Mouse (Mus musculus) forebrain, postnatal 0 days (tissue): ENCODE results near the gene Prkcb. TPM values are rescaled to one million over a fixed set of nuclear protein-coding genes. Genes with fewer than 3 reads are reported as not detected.
A peak's percentile ranks its signal among the peaks of the same experiment; 100 is the strongest.

Source experiments
- ATAC-seq: fragments of 200-750 bp; cut with Nextera tagmentation; 2 replicates; pipeline ENCODE4 v1.8.0; 2017; ENCODE audit warnings: mild to moderate bottlenecking, moderate library complexity
- DNase-seq: peaks from one replicate; pipeline ENCODE4 v3.0.0-alpha.2; 2015
- H3K27ac ChIP-seq: fragments of 300-500 bp; sonication (generic); 2 replicates; pipeline ENCODE4 v1.5.1; 2014; ENCODE audit warnings: low read depth, mild to moderate bottlenecking, antibody characterized with exemption, low read length, moderate library complexity, mixed read lengths
- H3K27me3 ChIP-seq: fragments of 300-500 bp; sonication (generic); 2 replicates; pipeline ENCODE4 v1.6.1; 2014; ENCODE audit warnings: mild to moderate bottlenecking, low read length, mixed read lengths; ENCODE audit not compliant: insufficient read depth
- H3K36me3 ChIP-seq: fragments of 300-500 bp; sonication (generic); 2 replicates; pipeline ENCODE4 v1.6.1; 2014; ENCODE audit warnings: mild to moderate bottlenecking, moderate library complexity; ENCODE audit not compliant: insufficient read depth
- H3K4me1 ChIP-seq: fragments of 300-500 bp; sonication (generic); 2 replicates; pipeline ENCODE4 v1.6.1; 2014; ENCODE audit warnings: antibody characterized with exemption; ENCODE audit not compliant: insufficient read depth
- H3K4me2 ChIP-seq: fragments of 300-500 bp; sonication (generic); 2 replicates; pipeline ENCODE4 v1.6.1; 2014; ENCODE audit warnings: low read depth, mild to moderate bottlenecking, moderate library complexity
- H3K4me3 ChIP-seq: fragments of 300-500 bp; sonication (generic); 2 replicates; pipeline ENCODE4 v1.5.1; 2014; ENCODE audit warnings: low read depth, low read length, mixed read lengths
- H3K9ac ChIP-seq: fragments of 300-500 bp; sonication (generic); 2 replicates; pipeline ENCODE4 v1.6.1; 2014; ENCODE audit warnings: mild to moderate bottlenecking
- H3K9me3 ChIP-seq: fragments of 300-500 bp; sonication (generic); 2 replicates; pipeline ENCODE4 v1.6.1; 2016; ENCODE audit warnings: low read length
- CTCF ChIP-seq: sonication (generic); IDR thresholded peaks from 2 replicates; pipeline ENCODE4 v1.5.1; 2016; ENCODE audit warnings: antibody characterized with exemption, control low read depth, low read depth
- WGBS: fragments of 180-500 bp; shearing (Covaris S2); extraction: QIAGEN DNeasy Blood & Tissue Kit; methylation state at CpG from one replicate; pipeline ENCODE4 v1.1.7; 2014; 5-methylcytosine and 5-hydroxymethylcytosine counted together
- polyA plus RNA-seq: library from polyadenylated mRNA; unstranded; fragments of >200 nt; fragmentation: Nextera tagmentation; extraction: Ambion mirVana; gene quantifications from 2 replicates; pipeline ENCODE4 v1.2.1, GENCODE M21; 2015
- total RNA-seq: library from RNA; depleted of rRNA; stranded (reverse); fragments of >200 nt; gene quantifications from 2 replicates; pipeline ENCODE4 v1.2.3, GENCODE M21; 2014

The Prkcb gene
- total and polyA plus RNA-seq, 2 experiments from 2014 or later, result 145 to 207 TPM

DNA sequence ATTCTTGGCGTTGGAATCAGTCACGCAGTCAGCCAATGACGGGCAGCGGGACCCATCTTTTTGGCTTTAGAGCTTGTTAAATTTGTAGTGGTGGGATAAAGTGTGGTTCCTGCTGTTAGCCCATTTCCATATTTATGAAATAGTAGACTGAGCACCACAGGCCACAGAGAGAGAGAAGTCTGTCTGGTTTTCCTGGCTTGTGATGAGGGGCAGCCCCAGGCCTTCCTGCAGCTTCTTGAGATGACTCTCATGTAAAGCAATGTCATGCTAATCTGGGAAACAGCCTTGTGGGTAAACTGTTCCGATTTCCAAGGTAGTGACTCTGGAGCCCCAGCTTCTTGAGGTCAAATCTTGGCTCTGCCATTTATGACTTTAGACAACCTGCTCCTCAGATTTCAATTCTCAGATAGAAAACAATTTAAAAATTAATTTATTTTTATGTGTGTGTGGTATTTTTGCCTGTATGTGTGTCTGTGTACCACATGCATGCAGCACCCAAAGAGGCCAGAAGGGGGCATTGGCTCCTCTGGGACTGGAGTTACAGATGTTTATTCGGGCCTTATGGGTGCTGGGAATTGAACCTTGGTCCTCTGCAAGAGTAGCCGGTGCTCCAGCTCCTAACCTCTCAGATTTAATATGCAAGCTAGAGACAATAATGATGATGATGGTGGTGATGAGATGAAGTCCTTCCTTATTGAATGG, 32.4 kb downstream of the Prkcb start:
- no peak for ATAC-seq
- Histone ChIP-seq H3K4me3 (no peak overlapping the region), H3K36me3 (no peaks in the 10 kb centered on the region), H3K9ac (no peak overlapping the region), H3K4me1 (no peaks in the 10 kb centered on the region), H3K4me2 (no peak overlapping the region), H3K27ac (no peak overlapping the region), H3K9me3 (no peaks in the 10 kb centered on the region), H3K27me3 (no peaks in the 10 kb centered on the region)
- no peak for TF ChIP-seq CTCF
- WGBS, result 96% methylated on average over 7 of the region's 7 CpGs
- no peak for DNase-seq

DNA sequence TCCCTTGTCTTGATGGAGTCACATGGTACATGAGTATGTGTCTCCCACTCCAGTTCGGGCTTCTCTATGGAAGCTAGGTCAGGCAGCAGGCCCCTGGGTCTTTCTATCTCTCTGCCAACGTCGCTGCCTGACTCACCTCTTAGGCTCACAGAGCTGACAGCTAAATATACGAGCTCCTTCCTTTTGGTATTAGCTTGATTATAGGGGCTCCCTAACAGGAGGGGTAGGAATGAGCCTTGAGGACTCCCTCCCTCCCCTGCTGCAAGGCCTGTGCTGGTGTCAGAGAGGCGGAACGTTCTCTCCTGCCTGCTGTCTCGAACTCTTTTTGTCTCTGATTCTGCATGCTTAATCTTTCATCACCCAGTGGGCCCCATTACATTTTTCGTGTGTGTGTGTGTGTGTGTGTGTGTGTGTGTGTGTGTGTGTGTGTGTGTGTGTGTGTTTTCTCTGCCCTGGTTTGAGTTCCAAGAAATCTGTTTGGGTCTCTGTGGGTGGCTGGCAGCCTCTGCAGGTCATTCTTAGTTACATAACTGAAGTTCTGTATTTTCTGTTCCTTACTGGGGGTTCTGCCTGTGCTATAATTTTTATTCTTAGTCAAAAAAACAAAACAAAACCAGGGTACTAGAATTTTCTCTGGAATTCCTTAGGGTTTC, 33.6 kb downstream of the Prkcb start:
- DNase-seq (no peak), ATAC-seq (no peak)
- WGBS, result 76% methylated on average over 8 of the region's 8 CpGs
- Histone ChIP-seq H3K4me2 (no peak overlapping the region), H3K9ac (no peak overlapping the region), H3K27ac (no peak overlapping the region), H3K36me3 (no peaks in the 10 kb centered on the region), H3K27me3 (no peaks in the 10 kb centered on the region), H3K9me3 (no peaks in the 10 kb centered on the region), H3K4me3 (no peak overlapping the region), H3K4me1 (no peaks in the 10 kb centered on the region)
- no peak for TF ChIP-seq CTCF

DNA sequence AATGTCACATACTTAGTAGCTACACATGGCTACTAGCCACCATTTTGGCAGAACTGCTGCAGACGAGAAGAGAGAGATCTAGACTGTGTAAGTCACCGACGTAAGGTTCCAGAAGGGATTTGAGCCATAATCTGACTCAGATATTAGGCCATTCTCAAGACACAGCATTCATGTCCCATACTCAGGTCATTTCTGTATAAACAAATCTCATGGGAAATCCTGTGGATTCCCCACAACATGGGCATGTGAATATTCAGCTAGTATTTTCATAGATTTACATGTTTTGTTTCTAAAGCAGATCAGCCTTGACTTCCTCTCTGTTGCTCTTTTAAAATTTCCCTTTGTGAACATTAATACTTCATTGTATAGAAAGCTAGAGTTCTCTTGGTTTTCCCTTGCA, 39.4 kb downstream of the Prkcb start:
- 91% methylated on average over 3 of the region's 3 CpGs for WGBS
- Histone ChIP-seq H3K9ac (no peak overlapping the region), H3K27me3 (no peaks in the 10 kb centered on the region), H3K9me3 (no peaks in the 10 kb centered on the region), H3K4me3 (no peak overlapping the region), H3K27ac (no peak overlapping the region), H3K36me3 (no peaks in the 10 kb centered on the region), H3K4me2 (no peak overlapping the region), H3K4me1 (no peaks in the 10 kb centered on the region)
- DNase-seq, result no peak
- ATAC-seq, result no peak
- TF ChIP-seq CTCF, result no peak

DNA sequence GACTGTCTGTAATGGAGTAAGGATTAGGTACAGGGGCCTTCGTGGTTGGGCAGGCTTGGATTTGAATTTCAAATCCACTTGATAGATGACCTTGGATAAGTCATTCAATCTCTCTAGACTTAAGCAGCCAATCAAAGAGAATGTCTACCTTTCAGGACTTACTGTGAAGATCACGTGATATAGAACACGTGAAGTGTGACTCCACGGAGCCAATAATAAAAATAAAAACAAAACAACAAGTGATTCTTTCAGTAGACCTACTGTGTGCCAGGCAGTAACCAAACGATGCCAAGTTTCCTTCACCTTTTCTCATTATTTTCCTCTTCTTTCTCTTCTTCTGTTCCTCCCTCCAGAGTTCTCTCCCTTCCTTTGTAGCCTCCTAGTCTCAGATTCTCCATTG, 39.9 kb downstream of the Prkcb start:
- 85% methylated on average over 5 of the region's 5 CpGs for WGBS
- H3K9me3 ChIP-seq, result no peaks in the 10 kb centered on the region
- ATAC-seq (no peak), DNase-seq (no peak)
- no peaks in the 10 kb centered on the region for H3K4me1 ChIP-seq
- H3K4me2 ChIP-seq, result no peak overlapping the region
- H3K27ac ChIP-seq, result no peak overlapping the region
- H3K4me3 ChIP-seq, result no peak overlapping the region
- TF ChIP-seq CTCF, result no peak
- no peaks in the 10 kb centered on the region for H3K36me3 ChIP-seq
- H3K27me3 ChIP-seq, result no peaks in the 10 kb centered on the region
- H3K9ac ChIP-seq, result no peak overlapping the region

DNA sequence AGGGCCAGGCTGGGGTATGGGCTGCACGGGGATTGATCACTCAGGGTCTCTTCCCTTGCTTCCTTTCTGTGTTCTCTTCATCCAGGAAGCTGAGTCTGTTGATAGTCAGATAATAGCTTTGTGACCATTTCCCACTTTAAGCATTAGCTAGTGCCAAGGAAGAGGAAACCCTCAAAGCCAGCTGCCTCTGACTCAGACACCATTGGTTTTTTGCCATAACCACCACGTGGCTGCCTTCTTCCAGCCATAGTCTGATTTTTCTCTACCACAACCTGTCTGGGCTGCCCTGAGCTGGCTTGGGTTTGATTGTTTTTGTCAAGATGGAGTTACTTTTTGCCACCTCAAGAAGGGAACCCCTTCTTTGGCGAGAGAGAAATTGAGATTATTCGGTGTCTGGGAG, 41.0 kb downstream of the Prkcb start:
- Histone ChIP-seq H3K9me3 (no peaks in the 10 kb centered on the region), H3K4me2 (no peak overlapping the region), H3K36me3 (no peaks in the 10 kb centered on the region), H3K9ac (no peak overlapping the region), H3K27me3 (no peaks in the 10 kb centered on the region), H3K4me1 (no peaks in the 10 kb centered on the region), H3K27ac (no peak overlapping the region), H3K4me3 (no peak overlapping the region)
- TF ChIP-seq CTCF, result no peak
- no peak for DNase-seq
- no peak for ATAC-seq
- 77% methylated on average over 4 of the region's 4 CpGs for WGBS

DNA sequence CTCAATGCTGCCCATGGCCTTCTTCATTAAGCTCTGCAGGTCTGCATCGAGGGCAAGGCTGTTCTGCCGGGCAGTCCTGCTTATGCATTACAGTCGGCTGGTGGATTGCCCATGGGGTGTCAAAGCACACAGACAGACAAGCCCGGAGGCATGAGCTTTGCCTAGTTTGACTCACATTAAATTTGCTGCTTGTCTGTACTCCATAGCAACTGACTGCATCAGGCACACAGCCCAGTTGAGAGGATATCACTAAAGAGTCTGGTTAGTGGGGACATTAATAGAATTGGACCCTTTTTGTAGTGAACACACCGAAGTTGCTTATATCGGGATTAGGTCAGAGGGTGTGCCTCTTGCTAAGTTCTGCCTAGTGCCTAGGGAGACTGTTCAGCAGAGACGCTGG, 45.1 kb downstream of the Prkcb start:
- Histone ChIP-seq H3K9ac (no peak overlapping the region), H3K9me3 (no peaks in the 10 kb centered on the region), H3K4me2 (no peak overlapping the region), H3K4me3 (no peak overlapping the region), H3K36me3 (no peaks in the 10 kb centered on the region), H3K27ac (no peak overlapping the region), H3K27me3 (no peaks in the 10 kb centered on the region), H3K4me1 (peaks cover 4% of the 10 kb centered on the region; the same call in 1 of the 2 replicates)
- DNase-seq, result no peak
- no peak for TF ChIP-seq CTCF
- 62% methylated on average over 7 of the region's 7 CpGs for WGBS
- peak; percentile 10; the same call in 1 of the 2 replicates for ATAC-seq

DNA sequence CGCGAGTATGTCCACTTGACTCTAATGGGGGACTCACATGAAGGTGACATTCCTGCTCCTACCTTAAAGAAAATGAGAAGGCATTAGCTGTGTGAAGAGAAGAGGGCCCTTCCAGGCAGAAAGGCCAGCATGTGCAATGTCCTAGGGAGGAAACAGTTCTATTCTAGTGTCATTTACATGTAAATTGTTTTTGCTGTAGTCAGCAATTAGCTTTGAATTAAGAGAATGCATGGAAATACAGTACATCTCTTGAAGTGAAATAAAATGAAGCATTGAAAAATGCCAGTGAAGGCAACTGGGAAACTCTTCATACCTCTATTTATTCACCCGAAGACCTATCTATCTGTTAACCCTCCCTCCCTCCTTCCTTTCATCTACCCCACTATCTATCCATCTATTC, 48.8 kb downstream of the Prkcb start:
- Histone ChIP-seq H3K9ac (no peak overlapping the region), H3K27ac (no peak overlapping the region), H3K36me3 (no peaks in the 10 kb centered on the region), H3K4me2 (no peak overlapping the region), H3K4me1 (peaks cover 4% of the 10 kb centered on the region; the same call in 1 of the 2 replicates), H3K9me3 (no peaks in the 10 kb centered on the region), H3K4me3 (no peak overlapping the region), H3K27me3 (no peaks in the 10 kb centered on the region)
- DNase-seq (no peak), ATAC-seq (no peak)
- no peak for TF ChIP-seq CTCF
- WGBS, result 82% methylated on average over 3 of the region's 3 CpGs
